Mouse (Mus musculus): ENCODE results near the gene Gp2. TPM values are rescaled to one million over a fixed set of nuclear protein-coding genes. Genes with fewer than 3 reads are reported as not detected.

Gp2 gene
- polyA plus RNA-seq (2012; rRNA removed), result 77.5 and 107 TPM in 2 replicates

- no peak for DNase-seq (ENCODE audit: low read depth in 1 of 2, low spot score in 2 of 2)
- Histone ChIP-seq H3K36me3 (ENCODE audit: control insufficient read depth, insufficient read depth, low read length) (no peaks in the 10 kb centered on the region), H3K27me3 (ENCODE audit: control insufficient read depth, insufficient read depth, low read length) (no peaks in the 10 kb centered on the region), H3K4me1 (ENCODE audit: control insufficient read depth, insufficient read depth, insufficient read length) (no peaks in the 10 kb centered on the region), H3K4me3 (ENCODE audit: extremely low read depth, insufficient read depth, insufficient read length) (no peak within 1 kb of the TSS), H3K27ac (ENCODE audit: insufficient read depth, low read length) (no peak within 1 kb of the TSS)
- TF ChIP-seq POLR2A (IDR thresholded peaks at IDR 0.05; ENCODE audit: low read depth, low read length) (no peak), CTCF (IDR thresholded peaks at IDR 0.05; ENCODE audit: extremely low read depth, insufficient read depth, insufficient read length, insufficient replicate concordance) (no peak)
- 88% methylated on average over 6 of the region's 6 CpGs for WGBS
These were observed at the start of gene Gp2 for GRCm38 (mm10) chr7:119459185-119459584. TSS of gene Gp2 (minus strand) at chr7:119459285.

GRCm38 (mm10) chr7:119490041-119490780, 31.1 kb upstream of the Gp2 start:
- Histone ChIP-seq H3K27ac (ENCODE audit: insufficient read depth, low read length) (no peak overlapping the region), H3K4me3 (ENCODE audit: extremely low read depth, insufficient read depth, insufficient read length) (no peak overlapping the region), H3K36me3 (ENCODE audit: control insufficient read depth, insufficient read depth, low read length) (no peaks in the 10 kb centered on the region), H3K4me1 (ENCODE audit: control insufficient read depth, insufficient read depth, insufficient read length) (no peaks in the 10 kb centered on the region), H3K27me3 (ENCODE audit: control insufficient read depth, insufficient read depth, low read length) (no peaks in the 10 kb centered on the region)
- DNase-seq (ENCODE audit: low read depth in 1 of 2, low spot score in 2 of 2), result no peak
- 87% methylated on average over 4 of the region's 4 CpGs for WGBS
- no peak for TF ChIP-seq POLR2A (IDR thresholded peaks at IDR 0.05; ENCODE audit: low read depth, low read length)
- TF ChIP-seq CTCF (IDR thresholded peaks at IDR 0.05; ENCODE audit: extremely low read depth, insufficient read depth, insufficient read length, insufficient replicate concordance), result no peak

GRCm38 (mm10) chr7:119486683-119487082, 27.6 kb upstream of the Gp2 start:
- TF ChIP-seq CTCF (IDR thresholded peaks at IDR 0.05; ENCODE audit: extremely low read depth, insufficient read depth, insufficient read length, insufficient replicate concordance), result no peak
- TF ChIP-seq POLR2A (IDR thresholded peaks at IDR 0.05; ENCODE audit: low read depth, low read length), result no peak
- Histone ChIP-seq H3K4me1 (ENCODE audit: control insufficient read depth, insufficient read depth, insufficient read length) (no peaks in the 10 kb centered on the region), H3K27ac (ENCODE audit: insufficient read depth, low read length) (no peak overlapping the region), H3K4me3 (ENCODE audit: extremely low read depth, insufficient read depth, insufficient read length) (no peak overlapping the region), H3K36me3 (ENCODE audit: control insufficient read depth, insufficient read depth, low read length) (no peaks in the 10 kb centered on the region), H3K27me3 (ENCODE audit: control insufficient read depth, insufficient read depth, low read length) (no peaks in the 10 kb centered on the region)
- DNase-seq (ENCODE audit: low read depth in 1 of 2, low spot score in 2 of 2), result no peak
- whole genome bisulfite sequencing, result 39% methylated on average over 5 of the region's 5 CpGs

GRCm38 (mm10) chr7:119484154-119484553, 25.1 kb upstream of the Gp2 start:
- 84% methylated on average over 4 of the region's 4 CpGs for WGBS
- no peak for DNase-seq (ENCODE audit: low read depth in 1 of 2, low spot score in 2 of 2)
- TF ChIP-seq CTCF (IDR thresholded peaks at IDR 0.05; ENCODE audit: extremely low read depth, insufficient read depth, insufficient read length, insufficient replicate concordance) (no peak), POLR2A (IDR thresholded peaks at IDR 0.05; ENCODE audit: low read depth, low read length) (no peak)
- H3K4me1 ChIP-seq (ENCODE audit: control insufficient read depth, insufficient read depth, insufficient read length), result no peaks in the 10 kb centered on the region
- H3K27ac ChIP-seq (ENCODE audit: insufficient read depth, low read length), result no peak overlapping the region
- H3K27me3 ChIP-seq (ENCODE audit: control insufficient read depth, insufficient read depth, low read length), result no peaks in the 10 kb centered on the region
- H3K36me3 ChIP-seq (ENCODE audit: control insufficient read depth, insufficient read depth, low read length), result no peaks in the 10 kb centered on the region
- H3K4me3 ChIP-seq (ENCODE audit: extremely low read depth, insufficient read depth, insufficient read length), result no peak overlapping the region

GRCm38 (mm10) chr7:119479256-119479655, 20.2 kb upstream of the Gp2 start, which contains the start of gene Umod:
TSS of gene Umod (minus strand) at chr7:119479282.
- Histone ChIP-seq H3K4me1 (ENCODE audit: control insufficient read depth, insufficient read depth, insufficient read length) (no peaks in the 10 kb centered on the region), H3K27me3 (ENCODE audit: control insufficient read depth, insufficient read depth, low read length) (no peaks in the 10 kb centered on the region), H3K27ac (ENCODE audit: insufficient read depth, low read length) (no peak within 1 kb of the TSS), H3K36me3 (ENCODE audit: control insufficient read depth, insufficient read depth, low read length) (no peaks in the 10 kb centered on the region), H3K4me3 (ENCODE audit: extremely low read depth, insufficient read depth, insufficient read length) (no peak within 1 kb of the TSS)
- no peak for TF ChIP-seq CTCF (IDR thresholded peaks at IDR 0.05; ENCODE audit: extremely low read depth, insufficient read depth, insufficient read length, insufficient replicate concordance)
- DNase-seq (ENCODE audit: low read depth in 1 of 2, low spot score in 2 of 2), result no peak

- 81% methylated on average over 33 of the region's 33 CpGs for WGBS
- no peaks in the 10 kb centered on the region for H3K4me1 ChIP-seq (ENCODE audit: control insufficient read depth, insufficient read depth, insufficient read length)
- no peaks in the 10 kb centered on the region for H3K27me3 ChIP-seq (ENCODE audit: control insufficient read depth, insufficient read depth, low read length)
- no peak overlapping the region for H3K27ac ChIP-seq (ENCODE audit: insufficient read depth, low read length)
- no peak overlapping the region for H3K4me3 ChIP-seq (ENCODE audit: extremely low read depth, insufficient read depth, insufficient read length)
- no peak for DNase-seq (ENCODE audit: low read depth in 1 of 2, low spot score in 2 of 2)
- no peaks in the 10 kb centered on the region for H3K36me3 ChIP-seq (ENCODE audit: control insufficient read depth, insufficient read depth, low read length)
- TF ChIP-seq CTCF (IDR thresholded peaks at IDR 0.05; ENCODE audit: extremely low read depth, insufficient read depth, insufficient read length, insufficient replicate concordance) (no peak), POLR2A (IDR thresholded peaks at IDR 0.05; ENCODE audit: low read depth, low read length) (no peak)
These were observed 17.7 kb upstream of the Gp2 start for GRCm38 (mm10) chr7:119476500-119477389.
